Mouse (Mus musculus) heart, adult 2 months (tissue): Measurements from ENCODE around the gene Palld.

Experiments
- CTCF ChIP-seq: fragments of 200-600 bp; IDR thresholded peaks from 2 replicates; pipeline ENCODE4 v1.8.1; 2022; ENCODE audit warnings: antibody characterized with exemption, mild to moderate bottlenecking, moderate library complexity
- EP300 ChIP-seq: fragments of 200-500 bp; IDR thresholded peaks from 2 replicates; pipeline ENCODE4 v1.6.1; 2011; ENCODE audit warnings: low read depth, low read length, control low read depth; ENCODE audit not compliant: insufficient read depth

DNA sequence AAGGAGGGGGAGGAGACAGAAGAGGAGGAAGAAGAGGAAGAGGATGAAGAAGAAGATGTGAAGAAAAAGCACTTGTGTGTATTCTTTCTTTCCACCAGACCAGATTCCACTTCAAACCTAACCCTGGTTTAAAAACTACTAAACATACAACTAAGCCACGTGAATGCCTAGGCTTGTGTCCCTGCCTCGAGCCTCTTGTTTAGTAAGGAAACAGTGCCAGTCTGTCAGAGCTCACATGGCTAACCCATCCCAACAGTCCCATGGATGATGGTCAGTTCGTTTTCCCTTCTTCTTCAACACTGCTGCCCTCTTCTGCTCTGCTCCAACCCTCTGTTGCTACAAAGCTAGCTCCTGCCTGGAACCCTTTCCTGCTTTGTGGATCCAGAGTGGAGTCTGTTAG lies 316.7 kb downstream of the Palld start:
- TF ChIP-seq CTCF (no peak), EP300 (no peak)
